Mouse (Mus musculus) bone marrow macrophage, adult 2 months (primary cell): Measurements from ENCODE around the gene Prkd2.

Experiments
- CTCF ChIP-seq: IDR thresholded peaks from 2 replicates; pipeline ENCODE4 v1.5.1; 2012; ENCODE audit warnings: low read depth, mild to moderate bottlenecking, low read length, moderate library complexity
- POLR2A ChIP-seq: IDR thresholded peaks from 2 replicates; pipeline ENCODE4 v1.6.1; 2012; ENCODE audit warnings: mild to moderate bottlenecking, low read depth, low read length, borderline replicate concordance

GRCm38 (mm10) chr7:16872478-16872877, 29.8 kb downstream of the Prkd2 start:
- TF ChIP-seq CTCF (no peak), POLR2A (no peak)
